Mouse (Mus musculus) neural tube, embryonic 14.5 days (tissue): ENCODE measurements around the gene Neurl1a. TPM values are rescaled to one million over a fixed set of nuclear protein-coding genes. Genes with fewer than 3 reads are reported as not detected.

Experiments
- ATAC-seq: fragments of 200-750 bp; cut with Nextera tagmentation; 2 replicates; pipeline ENCODE4 v1.8.0; 2017; ENCODE audit warnings: low read depth, mild to moderate bottlenecking, moderate TSS enrichment, moderate library complexity
- H3K27ac ChIP-seq: fragments of 300-500 bp; sonication (generic); 2 replicates; pipeline ENCODE4 v1.5.1; 2014; ENCODE audit warnings: low read depth, mild to moderate bottlenecking, control low read depth, low read length, moderate library complexity, mixed read lengths
- H3K27me3 ChIP-seq: fragments of 300-500 bp; sonication (generic); 2 replicates; pipeline ENCODE4 v1.6.1; 2014; ENCODE audit warnings: low read length; ENCODE audit not compliant: control insufficient read depth, insufficient read depth
- H3K36me3 ChIP-seq: fragments of 300-500 bp; sonication (generic); 2 replicates; pipeline ENCODE4 v1.6.1; 2014; ENCODE audit warnings: low read length, mixed read lengths; ENCODE audit not compliant: control insufficient read depth, insufficient read depth
- H3K4me1 ChIP-seq: fragments of 300-500 bp; sonication (generic); 2 replicates; pipeline ENCODE4 v1.6.1; 2014; ENCODE audit warnings: low read length; ENCODE audit not compliant: control insufficient read depth, insufficient read depth
- H3K4me2 ChIP-seq: fragments of 300-500 bp; sonication (generic); 2 replicates; pipeline ENCODE4 v1.6.1; 2014; ENCODE audit warnings: mild to moderate bottlenecking, low read depth, low read length, control low read depth
- H3K4me3 ChIP-seq: fragments of 300-500 bp; sonication (generic); 2 replicates; pipeline ENCODE4 v1.5.1; 2014; ENCODE audit warnings: low read depth, low read length, control low read depth, mixed read lengths
- H3K9ac ChIP-seq: fragments of 300-500 bp; sonication (generic); replicated peaks from 2 replicates; pipeline ENCODE4 v1.6.1; 2014; ENCODE audit warnings: low read depth, mild to moderate bottlenecking, control low read depth, low read length, mixed read lengths
- H3K9me3 ChIP-seq: fragments of 300-500 bp; sonication (generic); 2 replicates; pipeline ENCODE4 v1.6.1; 2016; ENCODE audit warnings: low read length; ENCODE audit not compliant: control insufficient read depth
- WGBS: fragments of 180-500 bp; shearing (Covaris S2); extraction: QIAGEN DNeasy Blood & Tissue Kit; methylation state at CpG from one replicate; pipeline ENCODE4 v1.1.7; 2014; 5-methylcytosine and 5-hydroxymethylcytosine counted together
- polyA plus RNA-seq: library from polyadenylated mRNA; unstranded; fragments of >200 nt; fragmentation: Nextera tagmentation; extraction: Ambion mirVana; gene quantifications from 2 replicates; pipeline ENCODE4 v1.2.1, GENCODE M21; 2014

Gene Neurl1a
- polyA plus RNA-seq, 1 experiment from 2014 or later: 14.4 TPM

DNA sequence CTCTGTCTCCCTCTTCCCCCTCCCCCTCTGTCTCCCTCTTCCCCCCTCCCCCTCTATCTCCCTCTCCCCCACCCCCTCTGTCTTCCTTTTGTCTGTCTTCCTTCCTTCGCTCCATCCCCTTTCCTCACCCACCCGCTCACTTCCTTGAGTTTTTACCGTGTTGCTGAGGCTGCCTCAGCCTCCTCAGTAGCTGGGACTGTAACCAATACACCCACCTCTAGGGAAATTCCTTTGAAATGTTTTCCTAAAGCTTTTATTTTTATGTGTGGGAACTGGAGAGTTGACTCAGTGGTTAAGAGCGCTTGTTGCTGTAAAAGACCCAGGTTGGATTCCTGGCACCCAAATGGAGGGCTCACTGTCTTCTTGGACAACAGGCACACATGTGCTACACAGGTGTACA lies 17.0 kb upstream of the Neurl1a start:
- 63% methylated on average over 4 of the region's 4 CpGs for WGBS
- Histone ChIP-seq H3K36me3 (no peaks in the 10 kb centered on the region), H3K27ac (no peak overlapping the region), H3K4me3 (no peak overlapping the region), H3K9ac (no peak overlapping the region), H3K4me1 (no peaks in the 10 kb centered on the region), H3K9me3 (no peaks in the 10 kb centered on the region), H3K4me2 (no peak overlapping the region), H3K27me3 (no peaks in the 10 kb centered on the region)
- ATAC-seq: no peak

DNA sequence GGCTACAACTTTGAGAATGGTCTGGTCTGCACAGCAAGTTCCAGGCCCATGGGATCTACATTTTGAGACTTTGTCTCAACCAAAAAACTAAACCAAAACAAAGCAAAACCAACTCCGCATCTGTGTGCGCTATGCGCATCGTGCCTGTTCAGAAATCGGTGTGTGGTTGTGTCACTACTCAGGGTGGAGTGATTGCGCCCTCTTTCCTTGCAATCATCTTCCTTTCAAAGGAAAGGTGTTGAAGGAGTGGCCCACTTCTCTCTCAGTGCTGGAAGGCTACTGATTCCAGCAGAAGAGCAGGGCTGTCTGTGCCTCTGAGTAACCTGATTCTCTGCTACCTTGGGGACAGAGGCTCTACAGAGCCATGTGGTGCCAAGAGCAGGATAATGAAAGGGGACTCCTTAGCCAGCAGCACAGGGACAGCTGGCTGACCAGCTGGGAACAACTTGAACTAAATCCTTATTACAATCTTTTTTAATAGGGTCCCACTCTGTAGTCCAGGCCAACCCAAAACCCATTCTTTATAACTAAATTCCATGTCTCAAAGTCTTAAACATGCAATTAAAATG lies 15.4 kb upstream of the Neurl1a start:
- no peaks in the 10 kb centered on the region for H3K36me3 ChIP-seq
- H3K27ac ChIP-seq: no peak overlapping the region
- no peak for ATAC-seq
- H3K9me3 ChIP-seq: no peaks in the 10 kb centered on the region
- H3K27me3 ChIP-seq: no peaks in the 10 kb centered on the region
- whole genome bisulfite sequencing: 94% methylated on average over 6 of the region's 6 CpGs
- H3K4me1 ChIP-seq: no peaks in the 10 kb centered on the region
- no peak overlapping the region for H3K9ac ChIP-seq
- H3K4me2 ChIP-seq: no peak overlapping the region
- H3K4me3 ChIP-seq: no peak overlapping the region

- Histone ChIP-seq H3K36me3 (no peaks in the 10 kb centered on the region), H3K9ac (no peak overlapping the region), H3K4me2 (no peak overlapping the region), H3K4me1 (no peaks in the 10 kb centered on the region), H3K4me3 (no peak overlapping the region), H3K9me3 (no peaks in the 10 kb centered on the region), H3K27me3 (no peaks in the 10 kb centered on the region), H3K27ac (no peak overlapping the region)
- no peak for ATAC-seq
- 12% methylated on average over 3 of the region's 3 CpGs for WGBS
These were observed 11.9 kb upstream of the Neurl1a start for GRCm38 (mm10) chr19:47166758-47167157.

DNA sequence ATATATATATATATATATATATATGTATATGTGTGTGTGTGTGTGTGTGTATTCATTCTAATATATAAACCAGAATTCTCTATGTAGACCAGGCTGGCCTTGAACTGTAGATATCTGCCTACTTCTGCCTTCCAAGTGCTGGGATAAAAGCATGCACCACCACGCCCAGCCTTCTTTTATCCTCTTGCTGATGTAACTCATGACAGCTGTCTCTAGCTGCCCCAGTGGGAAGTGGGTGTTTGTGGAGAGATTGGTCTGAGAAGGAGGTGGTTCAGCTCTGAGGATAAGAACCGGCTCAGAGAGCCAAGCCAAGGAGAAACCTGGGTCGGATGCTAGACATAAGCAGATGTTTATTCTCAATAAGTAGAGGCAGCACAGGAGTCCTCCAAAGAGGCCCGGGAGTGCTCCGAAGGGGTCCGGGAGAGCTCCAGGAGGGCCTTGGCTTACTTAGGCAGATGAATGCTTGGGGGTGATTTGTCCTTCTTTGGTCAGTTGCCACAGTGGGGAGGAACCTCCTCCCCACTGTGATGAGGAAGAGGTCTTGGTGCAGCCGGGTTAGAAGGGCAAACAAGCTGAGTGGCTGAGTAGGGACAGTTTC lies 10.9 kb upstream of the Neurl1a start:
- Histone ChIP-seq H3K27me3 (no peaks in the 10 kb centered on the region), H3K9ac (no peak overlapping the region), H3K4me1 (no peaks in the 10 kb centered on the region), H3K9me3 (no peaks in the 10 kb centered on the region), H3K4me3 (no peak overlapping the region), H3K27ac (no peak overlapping the region), H3K4me2 (no peak overlapping the region), H3K36me3 (no peaks in the 10 kb centered on the region)
- 70% methylated on average over 7 of the region's 7 CpGs for WGBS
- ATAC-seq: no peak

DNA sequence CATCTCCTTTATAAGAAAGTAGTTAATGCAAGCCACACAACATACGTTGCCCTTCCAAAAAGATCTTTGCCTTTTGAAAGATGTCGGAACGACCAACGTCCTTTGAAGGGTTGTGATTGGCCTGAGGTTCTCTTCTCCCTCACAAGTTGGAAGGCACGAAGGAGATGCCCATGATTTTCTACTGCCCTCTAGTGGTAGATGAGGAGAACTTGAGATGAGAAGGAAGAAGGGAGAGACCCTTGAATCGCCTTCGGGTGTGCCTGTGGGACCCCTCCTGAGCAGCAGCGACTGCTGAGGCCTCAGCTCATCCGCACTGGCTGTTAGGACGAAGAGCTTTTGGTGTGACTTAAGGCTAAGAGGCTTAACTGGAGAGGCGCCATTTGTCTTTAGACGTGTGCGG lies 10.4 kb upstream of the Neurl1a start:
- H3K27me3 ChIP-seq: no peaks in the 10 kb centered on the region
- H3K9ac ChIP-seq: no peak overlapping the region
- no peaks in the 10 kb centered on the region for H3K9me3 ChIP-seq
- WGBS: 13% methylated on average over 13 of the region's 13 CpGs
- no peaks in the 10 kb centered on the region for H3K4me1 ChIP-seq
- H3K4me3 ChIP-seq: no peak overlapping the region
- H3K36me3 ChIP-seq: no peaks in the 10 kb centered on the region
- H3K27ac ChIP-seq: no peak overlapping the region
- no peak overlapping the region for H3K4me2 ChIP-seq
- no peak; the same call in 1 of the 2 replicates for ATAC-seq

- Histone ChIP-seq H3K27me3 (no peaks in the 10 kb centered on the region), H3K9me3 (no peaks in the 10 kb centered on the region), H3K4me1 (no peaks in the 10 kb centered on the region), H3K27ac (no peak overlapping the region), H3K4me2 (no peak overlapping the region), H3K4me3 (no peak overlapping the region), H3K9ac (no peak overlapping the region), H3K36me3 (no peaks in the 10 kb centered on the region)
- ATAC-seq: no peak; the same call in 1 of the 2 replicates
- 25% methylated on average over 11 of the region's 11 CpGs for WGBS
These were observed 9.7 kb upstream of the Neurl1a start for GRCm38 (mm10) chr19:47168793-47169412.

DNA sequence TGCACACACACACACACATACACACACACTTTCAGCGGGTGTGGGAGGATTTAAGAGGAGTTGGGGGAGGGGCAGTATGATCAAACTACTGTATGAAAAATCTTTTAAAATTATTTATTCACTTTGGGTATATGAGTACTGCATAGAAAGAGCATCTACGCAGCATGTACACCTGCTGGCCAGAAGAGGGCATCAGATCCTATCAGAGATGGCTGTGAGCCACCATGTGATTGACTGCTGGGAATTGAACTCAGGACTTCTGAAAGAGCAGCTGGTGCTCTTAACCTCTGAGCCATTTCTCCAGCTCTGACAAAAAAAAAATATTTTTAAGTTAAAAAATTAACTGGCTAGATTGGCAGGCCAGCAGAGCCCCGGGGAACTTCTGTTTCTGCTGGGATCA lies 4.1 kb upstream of the Neurl1a start:
- 0 out of 2 replicates have a peak, but pooled peaks cover 2% of the 10 kb centered on the region for H3K4me1 ChIP-seq
- no peaks in the 10 kb centered on the region for H3K27me3 ChIP-seq
- no peak overlapping the region for H3K4me3 ChIP-seq
- H3K4me2 ChIP-seq: no peak overlapping the region
- 65% methylated on average over 3 of the region's 3 CpGs for WGBS
- no peak overlapping the region for H3K9ac ChIP-seq
- H3K9me3 ChIP-seq: no peaks in the 10 kb centered on the region
- H3K27ac ChIP-seq: no peak overlapping the region
- H3K36me3 ChIP-seq: no peaks in the 10 kb centered on the region
- ATAC-seq: no peak

GRCm38 (mm10) chr19:47175472-47175871 lies 3.1 kb upstream of the Neurl1a start:
- Histone ChIP-seq H3K9ac (no peak overlapping the region), H3K4me3 (no peak overlapping the region), H3K27me3 (no peaks in the 10 kb centered on the region), H3K36me3 (no peaks in the 10 kb centered on the region), H3K4me1 (peaks cover 7% of the 10 kb centered on the region; the same call in 1 of the 2 replicates), H3K4me2 (no peak overlapping the region), H3K27ac (no peak overlapping the region), H3K9me3 (no peaks in the 10 kb centered on the region)
- ATAC-seq: no peak
- 74% methylated on average over 2 of the region's 2 CpGs for WGBS

DNA sequence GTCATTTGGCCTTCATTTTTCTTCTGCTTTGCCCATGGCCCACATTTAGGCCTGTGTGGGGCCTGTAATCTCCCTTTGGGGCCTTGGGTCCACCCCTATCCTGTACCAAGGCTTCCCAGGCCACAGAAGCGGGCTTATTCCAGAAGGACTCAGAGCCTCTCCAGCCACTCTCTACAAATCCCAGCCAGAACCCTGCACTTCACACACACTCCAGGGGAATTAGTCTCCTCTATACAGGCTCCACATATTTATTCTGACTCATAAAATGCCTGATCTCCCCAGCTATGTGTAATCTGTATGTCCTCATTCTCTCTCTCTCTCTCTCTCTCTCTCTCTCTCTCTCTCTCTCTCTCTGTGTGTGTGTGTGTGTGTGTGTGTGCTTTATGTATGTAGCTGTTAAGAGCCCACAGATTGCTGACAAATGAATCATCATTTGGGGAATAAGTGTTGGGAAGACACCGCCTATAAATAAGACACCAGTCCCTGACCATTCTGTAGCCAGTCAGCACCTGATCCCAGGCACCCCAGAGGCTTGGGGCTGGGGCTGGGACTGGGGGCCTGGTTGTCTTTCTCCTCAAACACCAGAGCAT lies 1.6 kb upstream of the Neurl1a start:
- no peaks in the 10 kb centered on the region for H3K27me3 ChIP-seq
- no peaks in the 10 kb centered on the region for H3K9me3 ChIP-seq
- peaks cover 7% of the 10 kb centered on the region; the same call in 1 of the 2 replicates for H3K4me1 ChIP-seq
- no peak overlapping the region for H3K9ac ChIP-seq
- 65% methylated on average over 2 of the region's 2 CpGs for WGBS
- H3K36me3 ChIP-seq: no peaks in the 10 kb centered on the region
- no peak overlapping the region for H3K4me3 ChIP-seq
- ATAC-seq: no peak
- H3K4me2 ChIP-seq: no peak overlapping the region
- H3K27ac ChIP-seq: 0 out of 2 replicates have a peak overlapping the region, but pooled peaks have one; percentile 39
